Mouse (Mus musculus): Measurements from ENCODE around the gene Ube3c.
"Not testable (repeated sequence)": the region's sequence is repeated elsewhere in the genome, so short reads cannot be mapped to it uniquely, and the experiment has no call there.

Gene Ube3c

GRCm38 (mm10) chr5:29568848-29569377 lies at the start of gene Ube3c:
Gene Ube3c, plus strand, starts transcription at chr5:29569242.
- peak; percentile 94 for DNase-seq (ENCODE audit: low read depth, low spot score)

DNA sequence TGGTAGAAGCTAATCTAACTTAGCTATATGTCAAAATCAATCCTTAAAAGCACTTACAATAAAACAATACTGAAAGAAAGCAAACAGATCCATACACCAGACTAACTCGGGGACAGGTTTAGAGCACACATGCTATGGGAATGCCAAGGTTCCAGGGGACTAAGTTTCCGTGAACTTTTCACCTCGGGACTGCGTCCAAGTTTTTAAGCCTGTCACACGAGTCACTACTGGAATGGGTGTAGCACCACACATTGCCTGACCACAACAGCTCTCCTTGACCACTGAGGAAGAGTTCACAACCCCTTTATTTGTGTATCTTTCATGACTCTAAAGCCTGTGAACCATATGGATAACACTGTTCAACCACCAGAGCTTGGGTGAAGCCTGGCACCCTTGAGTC lies 8.9 kb upstream of the Ube3c start:
- DNase-seq (ENCODE audit: low read depth, low spot score): no peak

- DNase-seq (ENCODE audit: low read depth, low spot score): no peak
Measured at GRCm38 (mm10) chr5:29560667-29561066, 8.4 kb upstream of the Ube3c start.

GRCm38 (mm10) chr5:29569378-29570280 lies 587 bp downstream of the Ube3c start:
- DNase-seq (ENCODE audit: low read depth, low spot score): no peak

GRCm38 (mm10) chr5:29574286-29574685 lies 5.2 kb downstream of the Ube3c start:
- DNase-seq (ENCODE audit: low read depth, low spot score): not testable (repeated sequence)

DNA sequence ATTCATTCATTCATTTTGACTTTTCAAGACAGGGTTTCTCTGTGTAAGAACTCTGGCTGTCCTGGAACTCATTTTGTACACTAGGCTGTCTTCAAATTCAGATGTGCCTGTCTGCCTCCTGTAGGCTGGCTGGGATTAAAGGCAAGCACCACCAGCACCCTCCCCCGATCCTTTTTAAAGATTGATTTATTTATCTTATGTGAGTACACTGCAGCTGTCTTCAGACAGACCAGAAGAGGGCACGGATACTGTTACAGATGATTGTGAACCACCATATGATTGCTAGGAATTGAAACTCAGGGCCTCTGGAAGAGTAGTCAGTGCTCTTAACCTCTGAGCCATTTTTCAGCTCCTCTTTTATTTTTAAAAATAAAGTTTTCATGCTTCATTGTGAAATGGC lies 6.0 kb downstream of the Ube3c start:
- DNase-seq (ENCODE audit: low read depth, low spot score): no peak

DNA sequence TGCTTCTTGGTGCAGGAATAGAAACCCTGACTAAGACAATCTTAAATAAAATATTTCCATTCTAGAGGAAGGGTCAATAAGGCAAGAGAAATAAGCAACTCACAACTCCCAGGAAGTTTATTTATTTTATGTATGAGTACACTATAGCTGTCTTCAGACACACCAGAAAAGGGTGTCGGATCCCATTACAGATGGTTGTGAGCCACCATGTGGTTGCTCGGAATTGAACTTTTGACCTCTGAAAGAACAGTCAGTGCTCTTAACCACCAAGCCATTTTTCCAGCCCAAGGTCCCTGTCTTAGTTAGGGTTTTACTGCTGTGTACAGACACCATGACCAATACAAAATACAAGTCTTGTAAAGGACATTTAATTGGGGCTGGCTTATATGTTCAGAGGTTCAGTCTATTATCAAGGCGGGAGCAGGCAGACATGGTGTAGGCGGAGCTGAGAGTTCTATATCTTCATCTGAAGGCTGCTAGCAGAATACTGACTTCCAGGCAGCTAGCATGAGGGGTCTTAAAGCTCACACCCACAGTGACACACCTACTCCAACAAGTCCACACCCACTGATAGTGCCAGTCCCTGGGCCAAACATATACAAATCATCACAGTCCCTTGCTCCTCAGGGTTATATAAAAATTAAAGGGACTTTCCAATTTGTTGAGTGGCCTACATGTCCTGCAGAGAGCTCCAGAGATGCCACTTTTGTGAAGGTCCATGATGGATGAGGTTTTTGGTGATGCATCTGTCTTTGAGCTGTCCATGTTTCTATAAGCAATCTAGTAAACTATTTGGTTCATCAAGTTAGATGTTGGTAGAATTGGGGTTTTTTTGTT lies 9.0 kb downstream of the Ube3c start:
- DNase-seq (ENCODE audit: low read depth, low spot score): no peak

GRCm38 (mm10) chr5:29583880-29584595 lies 15.0 kb downstream of the Ube3c start:
- DNase-seq (ENCODE audit: low read depth, low spot score): no peak

DNA sequence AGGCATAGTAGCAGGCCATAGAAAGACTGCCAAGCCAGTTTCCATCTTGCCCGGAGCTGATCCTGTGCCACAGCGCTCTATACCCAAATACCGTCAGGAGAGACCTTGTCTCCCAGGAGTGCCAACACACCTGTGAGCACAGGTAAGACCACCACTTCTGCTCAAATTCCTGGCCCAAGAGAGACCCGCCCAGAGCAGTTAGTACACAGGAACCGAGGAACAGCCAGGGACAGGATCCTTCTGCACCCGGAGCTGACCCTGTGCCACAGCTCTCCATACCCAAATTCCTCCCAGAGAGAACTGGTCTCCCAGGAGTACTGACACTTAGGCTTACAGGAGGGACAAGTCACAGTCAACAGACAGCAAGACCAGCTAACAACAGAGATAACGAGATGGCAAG lies 23.1 kb downstream of the Ube3c start:
- not testable (repeated sequence) for DNase-seq (ENCODE audit: low read depth, low spot score)

DNA sequence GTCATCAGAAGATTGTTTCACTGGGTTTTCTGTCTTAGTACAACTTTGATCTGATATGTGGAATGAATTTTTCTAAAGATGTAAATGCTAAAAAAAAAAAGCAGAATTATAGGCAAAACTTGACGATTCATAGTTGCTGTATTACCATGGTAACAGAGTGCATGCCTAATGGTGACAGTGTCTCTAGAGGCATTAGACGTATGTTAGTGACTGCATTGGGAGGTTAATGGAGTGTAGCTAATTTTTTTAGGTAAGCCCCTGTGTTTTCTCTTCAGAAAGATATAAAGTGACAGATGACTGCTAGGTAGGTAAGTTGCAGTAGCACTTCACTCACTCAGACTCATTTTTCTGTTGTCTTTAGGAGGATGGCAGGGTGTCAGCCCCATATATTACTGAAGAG lies 37.5 kb downstream of the Ube3c start:
- DNase-seq (ENCODE audit: low read depth, low spot score): no peak

DNA sequence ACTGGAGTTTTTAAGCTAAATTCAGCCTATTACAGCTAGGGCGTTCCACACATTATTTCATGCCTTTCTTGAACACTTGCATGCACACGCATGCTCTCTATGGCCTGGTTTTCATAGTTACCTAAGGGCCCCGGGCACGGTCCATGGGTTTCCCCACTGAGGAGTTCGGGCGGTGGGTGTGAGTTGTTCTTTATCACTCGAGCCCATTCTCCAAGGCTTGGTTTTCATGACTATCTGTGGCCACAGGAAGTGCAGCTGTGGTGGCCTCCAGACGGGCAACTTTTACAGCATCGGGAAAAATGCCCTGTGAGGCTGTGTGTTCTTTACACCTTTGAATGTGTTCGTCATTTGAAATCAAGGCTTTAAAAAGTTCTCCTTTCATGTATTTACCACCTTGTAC lies 56.6 kb downstream of the Ube3c start:
- no peak for DNase-seq (ENCODE audit: low read depth, low spot score)

GRCm38 (mm10) chr5:29629941-29630340 lies 60.9 kb downstream of the Ube3c start:
- DNase-seq (ENCODE audit: low read depth, low spot score): no peak

GRCm38 (mm10) chr5:29631711-29632110 lies 62.7 kb downstream of the Ube3c start:
- DNase-seq (ENCODE audit: low read depth, low spot score): no peak

DNA sequence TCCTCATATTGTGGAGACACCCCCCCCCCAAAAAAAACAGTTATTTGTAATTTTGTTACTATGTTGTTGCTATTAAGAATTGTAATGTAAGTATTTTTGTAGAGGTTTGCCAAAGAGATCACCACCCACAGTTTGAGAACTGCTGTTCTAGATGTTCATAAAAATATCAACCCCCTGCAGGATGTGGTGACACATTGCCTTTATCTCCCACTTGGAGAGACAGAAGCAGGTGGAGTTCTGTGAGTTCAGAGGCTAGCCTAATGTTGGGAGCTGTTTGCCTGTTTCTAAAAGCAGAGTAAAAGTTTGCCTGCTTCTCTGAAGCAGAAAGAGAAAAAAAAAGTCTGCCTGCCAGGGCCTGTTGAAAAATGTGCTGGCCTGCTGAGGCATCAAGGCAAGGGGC lies 67.3 kb downstream of the Ube3c start:
- DNase-seq (ENCODE audit: low read depth, low spot score): no peak

GRCm38 (mm10) chr5:29636884-29637283 lies 67.8 kb downstream of the Ube3c start:
- DNase-seq (ENCODE audit: low read depth, low spot score): no peak

- DNase-seq (ENCODE audit: low read depth, low spot score): no peak
Measured at GRCm38 (mm10) chr5:29641124-29641884, 72.3 kb downstream of the Ube3c start.

GRCm38 (mm10) chr5:29651696-29652095 lies 82.7 kb downstream of the Ube3c start:
- DNase-seq (ENCODE audit: low read depth, low spot score): no peak

DNA sequence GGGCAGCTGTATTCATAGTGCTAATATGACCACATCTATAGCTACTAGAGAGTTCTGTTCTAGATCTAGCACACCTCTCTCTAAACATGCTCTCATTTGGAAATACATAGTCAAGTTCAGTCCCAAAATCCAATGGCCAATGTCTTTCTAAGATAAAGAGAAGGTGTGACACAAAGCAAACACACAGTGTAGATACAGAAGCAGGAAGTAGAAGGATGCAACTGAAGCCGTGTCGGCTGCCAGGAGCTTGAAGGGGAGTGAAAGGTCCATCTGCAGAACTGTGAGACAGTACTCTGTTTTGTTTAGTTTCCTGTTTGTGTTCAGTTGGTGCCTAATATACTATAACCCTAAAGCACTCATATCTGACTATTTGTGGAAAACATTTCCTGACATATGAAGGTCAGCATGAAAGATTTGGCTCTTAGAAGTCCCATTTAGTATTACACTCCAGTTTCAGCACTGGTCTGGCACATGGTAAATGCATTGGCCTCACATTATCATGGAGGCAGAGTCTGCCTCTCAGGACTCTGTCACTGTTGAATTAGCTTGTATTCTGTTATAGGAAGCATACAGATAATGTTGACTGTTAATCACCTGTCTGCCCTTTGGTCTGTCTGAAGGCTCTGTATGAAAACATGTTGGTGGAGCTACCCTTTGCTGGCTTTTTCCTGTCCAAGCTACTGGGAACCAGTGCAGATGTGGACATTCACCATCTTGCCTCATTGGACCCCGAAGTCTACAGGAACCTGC lies 88.7 kb downstream of the Ube3c start:
- DNase-seq (ENCODE audit: low read depth, low spot score): no peak

DNA sequence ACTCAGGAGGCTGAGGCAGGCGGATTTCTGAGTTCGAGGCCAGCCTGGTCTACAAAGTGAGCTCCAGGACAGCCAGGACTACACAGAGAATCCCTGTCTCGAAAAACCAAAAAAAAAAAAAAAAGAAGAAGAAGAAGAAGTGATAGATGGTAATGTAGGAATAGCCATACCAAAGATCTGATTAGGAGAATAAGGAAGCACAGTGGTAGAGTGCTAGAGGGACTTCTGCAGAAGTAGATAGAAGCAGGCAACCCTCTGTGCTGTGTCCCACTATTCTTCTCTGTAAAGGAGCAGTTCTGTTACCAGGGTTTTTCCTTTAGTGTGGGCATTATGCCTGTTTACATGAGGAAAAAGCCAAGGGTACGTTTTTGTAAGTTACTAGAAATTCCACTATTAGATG lies 92.2 kb downstream of the Ube3c start:
- DNase-seq (ENCODE audit: low read depth, low spot score): not testable (repeated sequence)

DNA sequence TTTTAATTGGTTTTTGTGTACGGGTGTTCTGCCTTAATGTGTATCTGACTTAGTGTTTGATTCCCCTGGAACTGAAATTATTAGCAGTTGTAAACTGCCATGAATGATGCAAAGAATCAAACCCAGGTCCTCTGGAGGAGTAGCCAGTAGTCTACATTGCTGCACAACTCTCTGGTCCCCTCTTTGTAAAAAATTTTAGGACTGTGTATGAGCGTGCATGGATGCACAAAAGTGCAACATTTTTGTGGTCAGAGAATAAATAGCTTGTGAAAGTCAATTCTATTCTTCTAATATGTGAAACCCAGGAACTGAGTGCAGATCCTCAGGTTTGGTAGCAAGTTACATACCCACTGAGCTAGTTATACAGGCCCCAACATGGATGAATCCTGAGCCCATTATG lies 96.3 kb downstream of the Ube3c start:
- DNase-seq (ENCODE audit: low read depth, low spot score): no peak
